Mouse (Mus musculus) MEL (cell line): ENCODE measurements around the gene Rundc3a.

Experiments used
- CHD2 ChIP-seq: IDR thresholded peaks from 2 replicates; pipeline ENCODE4 v1.6.1; 2011; ENCODE audit warnings: low read length, improper control_type of control experiment
- MAX ChIP-seq: IDR thresholded peaks from 2 replicates; pipeline ENCODE4 v1.6.1; 2011; ENCODE audit warnings: low read length, improper control_type of control experiment
- MEF2A ChIP-seq: IDR thresholded peaks from 2 replicates; pipeline ENCODE4 v1.6.1; 2014; ENCODE audit warnings: low read depth, mild to moderate bottlenecking, inconsistent platforms, low read length, improper control_type of control experiment; ENCODE audit not compliant: poor library complexity, insufficient replicate concordance, severe bottlenecking; ENCODE audit errors: extremely low read depth
- POLR2A ChIP-seq, 2 experiments: IDR thresholded peaks; 2 replicates each; pipeline ENCODE4 v1.6.1; 2011 to 2012; ENCODE audit warnings: low read length in 2 of 2, mild to moderate bottlenecking in 2 of 2, control low read depth in 1 of 2, improper control_type of control experiment in 1 of 2, low read depth in 1 of 2, moderate library complexity in 1 of 2; ENCODE audit not compliant: control insufficient read depth in 1 of 2, insufficient read depth in 1 of 2, poor library complexity in 1 of 2
- USF2 ChIP-seq, 2 experiments: IDR thresholded peaks; 2 replicates each; pipeline ENCODE4 v1.6.1; 2011 to 2012; ENCODE audit warnings: improper control_type of control experiment in 2 of 2, low read length in 2 of 2, borderline replicate concordance in 1 of 2, inconsistent platforms in 1 of 2, low read depth in 1 of 2, mild to moderate bottlenecking in 1 of 2; ENCODE audit not compliant: insufficient read depth in 1 of 2

DNA sequence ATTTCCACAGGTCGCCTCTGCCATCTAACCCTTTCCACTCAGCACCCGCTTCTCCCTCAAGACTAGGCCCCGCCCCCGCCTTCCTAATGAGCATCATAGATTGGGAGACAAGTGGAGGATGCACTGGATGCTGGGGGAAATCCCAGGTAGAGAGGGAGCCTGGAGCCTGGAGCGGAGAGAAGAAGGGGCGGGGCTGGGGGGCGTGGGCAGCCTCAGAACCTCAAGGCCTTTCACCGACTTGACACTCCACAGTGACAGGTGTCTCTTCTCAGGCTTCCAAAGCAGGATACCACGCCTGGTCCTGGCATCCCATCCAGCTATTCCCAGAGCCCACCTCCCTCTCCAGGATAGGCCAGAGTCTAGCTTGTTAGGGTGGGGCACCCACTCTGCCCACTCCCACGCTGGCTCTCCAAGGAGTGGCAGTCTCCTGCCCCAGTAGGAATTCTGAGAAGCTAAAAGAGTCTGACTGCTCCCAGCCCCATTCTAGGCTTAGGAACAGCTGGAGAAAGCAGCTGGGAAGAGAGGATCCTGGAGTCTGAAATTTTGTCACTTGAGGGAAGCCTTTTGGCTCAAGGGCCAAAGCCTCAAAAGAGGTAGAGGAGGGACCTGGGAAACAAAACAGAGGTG, 52.2 kb downstream of the Rundc3a start:
- no peak for TF ChIP-seq POLR2A (IDR thresholded peaks at IDR 0.05; ENCODE audit: control insufficient read depth in 1 of 2, insufficient read depth in 1 of 2, low read depth in 1 of 2, low read length in 2 of 2, poor library complexity in 1 of 2)
- TF ChIP-seq USF2 (IDR thresholded peaks at IDR 0.05; ENCODE audit: borderline replicate concordance in 1 of 2, insufficient read depth in 1 of 2, low read depth in 1 of 2, low read length in 2 of 2), result no peak
- no peak for TF ChIP-seq MAX
- TF ChIP-seq MEF2A, result no peak
- TF ChIP-seq CHD2, result no peak
